Mouse (Mus musculus) A20 (cell line): ENCODE measurements around the gene Ppp2r5e.

ENCODE experiments used
- DNase-seq: peaks from one replicate; pipeline ENCODE4 v3.0.0-alpha.2; 2011; ENCODE audit warnings: low read depth, low spot score

Gene Ppp2r5e

DNA sequence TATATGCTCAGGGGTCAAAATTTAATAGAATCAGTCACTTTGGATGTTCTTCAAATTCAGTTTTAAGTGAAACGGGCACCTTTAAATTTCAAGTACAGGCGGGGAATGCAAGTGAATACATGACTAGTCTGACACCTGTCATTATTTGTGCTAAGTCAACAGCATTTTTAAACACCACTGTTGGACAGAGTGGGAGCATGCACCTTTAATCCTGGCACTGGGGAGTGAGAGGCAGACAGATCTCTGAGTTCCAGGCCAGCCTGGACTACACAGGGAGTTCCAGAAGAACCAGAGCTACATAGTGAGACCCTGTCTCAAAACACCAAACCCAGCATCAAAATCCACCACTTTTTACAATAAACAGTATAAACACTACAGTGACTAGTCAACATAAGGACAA, 108.5 kb downstream of the Ppp2r5e start:
- DNase-seq: no peak

- no peak for DNase-seq
These were observed 109.3 kb downstream of the Ppp2r5e start for GRCm38 (mm10) chr12:75486568-75487286.

- no peak for DNase-seq
These were observed 113.3 kb downstream of the Ppp2r5e start for GRCm38 (mm10) chr12:75482781-75483180.

GRCm38 (mm10) chr12:75482015-75482414, 114.0 kb downstream of the Ppp2r5e start:
- no peak for DNase-seq

DNA sequence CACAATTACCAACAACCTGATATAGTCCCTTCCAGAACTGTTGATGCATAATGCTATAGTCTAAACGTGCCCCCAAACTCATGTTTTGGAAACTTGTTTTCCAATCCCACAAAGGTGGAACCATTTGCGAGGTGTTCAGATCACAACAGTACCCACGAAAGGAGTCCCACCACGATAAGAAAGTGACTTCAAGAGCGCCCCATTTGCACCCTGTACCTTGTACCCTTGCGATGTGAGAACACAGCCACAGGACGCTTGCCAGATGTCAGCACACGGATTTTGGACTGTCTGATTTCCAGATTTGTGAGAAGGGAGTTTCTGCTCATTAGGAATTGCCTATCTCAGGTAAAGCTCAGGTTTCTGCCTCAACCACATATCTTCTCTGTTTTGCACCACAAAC, 116.0 kb downstream of the Ppp2r5e start:
- no peak for DNase-seq

- DNase-seq: no peak
These were observed 116.6 kb downstream of the Ppp2r5e start for GRCm38 (mm10) chr12:75479375-75479898.

DNA sequence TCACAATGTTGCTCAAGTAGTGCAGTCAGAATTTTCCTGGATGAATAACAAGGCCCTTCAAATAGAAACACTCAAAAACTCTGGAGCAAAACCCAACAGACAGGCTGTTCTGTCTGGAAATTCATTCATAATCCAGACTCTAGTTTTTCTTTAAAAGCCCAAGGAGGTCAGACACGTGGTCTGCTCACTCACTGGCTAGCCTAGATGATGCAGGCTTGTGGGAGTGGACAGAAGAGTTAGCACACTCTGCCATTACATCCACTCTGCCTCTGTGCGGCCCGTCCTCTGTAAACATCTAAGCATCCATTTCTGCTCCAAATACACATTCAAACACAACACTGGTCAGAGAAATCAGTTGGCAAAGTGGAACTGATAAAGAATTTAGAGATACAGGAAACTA, 117.4 kb downstream of the Ppp2r5e start:
- no peak for DNase-seq

GRCm38 (mm10) chr12:75478117-75478516, 117.9 kb downstream of the Ppp2r5e start:
- DNase-seq: no peak

DNA sequence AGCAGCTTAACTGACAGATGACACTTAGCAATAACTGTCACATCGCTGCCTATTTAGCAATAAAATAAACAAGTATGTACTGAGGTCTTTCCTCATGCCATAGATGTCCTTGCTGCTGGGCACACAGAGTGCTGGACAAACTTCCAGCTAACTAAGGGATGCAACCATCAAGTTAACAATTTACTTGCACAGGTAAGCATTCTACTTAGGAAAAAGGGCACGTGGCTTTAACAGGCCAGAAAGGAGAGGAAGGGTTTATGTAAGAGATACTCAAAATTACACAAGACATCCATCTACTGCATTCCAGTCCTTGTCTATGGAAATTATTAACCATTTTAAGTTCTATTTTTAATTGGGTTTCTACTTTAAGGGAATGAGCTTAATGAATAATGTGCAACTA, 123.0 kb downstream of the Ppp2r5e start:
- DNase-seq: no peak

DNA sequence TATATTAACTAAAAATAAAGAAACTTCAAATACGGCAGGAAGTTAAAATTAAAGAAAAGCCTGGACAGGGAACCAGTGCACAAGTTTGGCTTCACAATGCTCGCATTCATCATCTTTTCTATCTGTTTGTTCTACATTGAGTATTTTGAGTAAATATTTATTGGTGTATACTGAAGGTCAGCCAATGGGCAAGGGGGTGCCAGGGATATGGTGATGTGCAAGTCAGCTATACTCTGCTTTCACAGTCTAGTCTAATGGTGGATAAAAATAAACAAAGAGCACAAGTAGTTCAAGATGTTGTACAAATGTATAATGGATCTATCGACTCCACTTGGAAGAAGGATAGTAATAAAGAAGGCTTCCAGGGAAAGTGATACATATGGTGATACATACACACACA, 123.9 kb downstream of the Ppp2r5e start:
- no peak for DNase-seq

- peak; percentile 18 for DNase-seq
These were observed 128.2 kb downstream of the Ppp2r5e start for GRCm38 (mm10) chr12:75467814-75468213.

DNA sequence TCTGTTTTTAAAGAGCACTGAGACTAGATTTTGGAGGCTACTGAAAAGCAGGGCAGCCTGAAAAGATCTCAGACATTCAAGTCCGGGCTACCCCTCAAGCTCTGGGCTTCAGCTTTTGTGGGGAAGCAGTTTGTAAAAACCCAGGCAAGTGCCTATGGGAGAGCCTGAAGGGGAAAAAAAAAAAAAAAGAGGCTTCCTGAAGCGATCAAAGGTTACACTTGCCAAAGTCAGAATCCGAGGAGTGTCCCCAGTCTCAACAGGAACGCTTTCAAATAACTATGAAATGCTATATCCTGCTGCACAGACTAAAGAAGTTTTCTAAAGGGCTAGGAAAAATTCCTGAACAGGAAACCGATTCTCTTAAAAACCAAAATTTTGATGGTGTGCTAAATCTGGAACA, 128.9 kb downstream of the Ppp2r5e start:
- DNase-seq: no peak

GRCm38 (mm10) chr12:75466206-75466605, 129.8 kb downstream of the Ppp2r5e start:
- DNase-seq: no peak

- DNase-seq: peak; percentile 34
These were observed 131.9 kb downstream of the Ppp2r5e start for GRCm38 (mm10) chr12:75464016-75464769.

- no peak for DNase-seq
These were observed 135.5 kb downstream of the Ppp2r5e start for GRCm38 (mm10) chr12:75460561-75460960.

DNA sequence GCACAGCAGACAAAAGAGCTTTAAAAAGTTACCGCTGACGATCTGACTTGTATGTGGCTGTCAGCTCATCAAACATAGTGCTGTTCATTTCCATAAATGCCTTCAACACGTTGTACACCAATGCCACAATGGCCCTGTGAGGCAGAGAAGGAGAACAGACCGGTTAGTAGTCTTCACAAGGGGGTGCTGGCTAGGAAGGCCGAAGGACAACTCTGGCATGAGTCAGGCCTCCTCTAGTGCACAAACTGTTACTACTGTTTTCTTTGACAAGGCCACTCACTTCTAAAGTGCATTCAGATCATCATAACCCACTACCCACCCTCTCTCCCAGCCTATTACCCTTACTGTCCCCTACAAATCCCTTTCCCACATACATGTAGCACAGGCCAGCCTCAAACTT, 136.4 kb downstream of the Ppp2r5e start:
- DNase-seq: no peak

DNA sequence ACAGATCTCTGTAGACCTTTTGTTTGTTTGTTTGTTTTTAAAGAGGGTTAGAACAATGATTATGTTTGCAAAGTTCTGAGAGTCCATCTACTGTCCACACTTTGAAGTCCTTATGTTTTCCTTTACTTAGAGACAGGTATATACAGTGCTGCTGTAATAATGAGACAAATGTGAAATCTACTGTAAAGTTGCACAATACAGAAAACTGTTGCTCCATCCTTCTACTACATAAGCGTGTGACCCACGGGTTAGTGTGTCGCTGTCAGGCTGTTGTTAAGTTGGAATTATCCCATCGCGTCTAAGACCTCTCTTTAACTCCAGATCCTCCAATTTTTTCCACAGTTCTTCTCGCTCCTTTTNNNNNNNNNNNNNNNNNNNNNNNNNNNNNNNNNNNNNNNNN, 142.6 kb downstream of the Ppp2r5e start:
- DNase-seq: no peak

DNA sequence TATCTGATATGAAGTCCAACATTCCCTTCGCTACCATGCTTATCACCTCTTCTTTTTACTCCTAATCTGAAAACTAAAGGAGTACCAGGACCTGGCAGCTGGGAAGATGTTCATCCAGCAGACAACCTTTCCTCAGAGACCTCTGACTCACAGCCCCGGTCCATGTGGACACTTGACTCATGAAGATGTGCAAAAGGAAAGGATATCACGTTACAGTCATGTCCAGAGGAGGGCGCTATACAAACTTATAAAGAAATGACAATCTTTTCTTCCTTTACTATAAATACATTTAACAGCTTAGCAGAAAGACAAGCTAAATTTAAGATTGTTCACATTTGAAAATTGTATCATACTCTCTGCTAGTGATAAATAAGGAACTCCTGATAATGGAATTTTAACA, 143.0 kb downstream of the Ppp2r5e start:
- peak; percentile 30 for DNase-seq

GRCm38 (mm10) chr12:75450592-75450991, 145.5 kb downstream of the Ppp2r5e start:
- no peak for DNase-seq

- no peak for DNase-seq
These were observed 146.0 kb downstream of the Ppp2r5e start for GRCm38 (mm10) chr12:75450011-75450410.

DNA sequence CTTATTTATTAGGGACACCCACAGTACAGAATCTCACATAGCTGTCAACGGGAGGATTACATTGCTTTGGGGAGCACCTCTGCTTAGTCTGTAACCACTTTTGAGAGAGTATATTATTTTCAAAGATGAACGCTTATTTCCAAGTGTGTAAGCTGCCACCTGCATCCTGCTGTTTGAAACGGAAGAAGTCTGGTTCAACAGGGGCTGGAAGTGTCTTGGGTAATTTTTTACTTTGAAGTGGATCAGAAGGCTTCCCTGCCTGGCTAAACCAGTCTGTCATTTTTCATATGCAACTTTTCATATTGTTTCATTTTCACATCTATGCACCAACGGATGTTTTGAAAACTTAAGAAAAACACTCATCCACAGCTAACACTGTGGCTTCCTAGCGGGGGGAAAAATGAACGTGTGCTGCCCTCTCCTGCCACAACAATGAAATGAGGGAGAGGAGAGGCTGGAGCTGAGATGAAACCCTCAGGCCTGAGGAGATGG, 146.5 kb downstream of the Ppp2r5e start:
- no peak for DNase-seq

DNA sequence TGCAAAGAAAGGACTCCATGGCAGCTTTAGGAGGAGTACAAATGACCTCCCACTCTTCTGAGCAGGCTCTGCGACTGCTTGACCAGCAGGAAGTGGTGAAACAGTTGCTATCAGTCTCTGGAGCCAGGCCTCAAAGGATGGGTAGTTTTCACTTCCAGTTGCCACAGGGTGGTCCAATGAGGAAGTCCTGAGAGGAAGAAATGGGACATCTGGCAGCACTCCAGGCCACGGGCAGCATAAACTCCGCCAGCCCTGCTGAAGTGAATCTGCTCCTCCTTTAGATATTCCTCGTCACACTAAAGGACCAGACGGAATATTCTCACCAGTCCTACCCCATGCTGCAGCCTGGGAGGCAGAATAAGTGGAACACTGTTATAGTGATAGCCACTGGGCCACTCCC, 147.1 kb downstream of the Ppp2r5e start:
- DNase-seq: no peak

- DNase-seq: no peak
These were observed 149.8 kb downstream of the Ppp2r5e start for GRCm38 (mm10) chr12:75446245-75446644.
